15 mouse cellular contexts compared by ENCODE assay signal in the genomic region with DNA sequence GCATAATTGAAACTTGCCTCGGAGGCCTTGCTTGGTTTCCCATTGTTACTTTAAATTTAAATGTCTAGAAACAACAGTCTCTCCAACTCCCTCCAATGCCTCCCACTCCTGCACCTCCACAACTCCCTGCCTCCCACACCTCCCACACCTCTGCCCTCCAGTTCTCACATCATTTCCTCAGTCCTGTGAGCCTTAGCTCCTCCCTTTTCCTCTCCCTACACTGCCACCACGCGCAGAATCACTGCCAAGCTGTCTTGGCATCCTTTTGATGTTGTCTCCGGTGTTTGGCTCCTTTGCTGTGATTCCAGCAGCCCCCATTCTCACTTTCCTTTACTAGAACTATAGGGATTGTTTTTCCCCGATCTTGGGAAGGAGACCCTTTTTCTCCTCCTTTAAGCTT.
A peak's percentile ranks its signal among the peaks of the same experiment; 100 is the strongest.
DNase-seq lines count a peak whose midpoint lies in the region; ATAC-seq and TF ChIP-seq lines count a peak whose summit lies in the region.
"Had no signal": no experiment of that assay in that cellular context is flagged by ENCODE, and none has a peak within 500 bp of the region (broad histone marks: within the 10 kb centered on the region; RNA-seq: fewer than 3 reads in every experiment).

No protein-coding gene starts in this region.

- ATAC-seq in forebrain, embryonic 14.5 days, result peak; percentile 37; the same call in 1 of the 2 replicates
- ATAC-seq in forebrain, embryonic 12.5 days (ENCODE audit: low FRiP score), result no peak
- ATAC-seq: inflammation-experienced regulatory T-cells, adult 6 months had no signal

- dilution Hi-C loops in CH12.LX (cut with MboI; ENCODE audit: extremely low pct_ligation_motif_present, extremely low pct_unique_long_range_greater_than_20kb, low sequenced_read_pairs), result no loop called here

- H3K79me2 ChIP-seq in CH12.LX (replicated peaks; ENCODE audit: control insufficient read depth, extremely low read depth, insufficient read depth, poor library complexity, severe bottlenecking), result no peaks in the 10 kb centered on the region

- H3K27me3 ChIP-seq in forebrain, embryonic 14.5 days (replicated peaks; ENCODE audit: control insufficient read depth, insufficient read depth, low read length), result no peaks in the 10 kb centered on the region
- no peaks in the 10 kb centered on the region for H3K27me3 ChIP-seq in forebrain, embryonic 12.5 days
- no peaks in the 10 kb centered on the region for H3K27me3 ChIP-seq in CH12.LX (replicated peaks)
- H3K27me3 ChIP-seq: liver, embryonic 13.5 days had no signal

- no peaks in the 10 kb centered on the region for H3K4me1 ChIP-seq in forebrain, embryonic 14.5 days (ENCODE audit: control insufficient read depth, insufficient read depth, low read length)
- H3K4me1 ChIP-seq in forebrain, embryonic 12.5 days, result no peaks in the 10 kb centered on the region
- H3K4me1 ChIP-seq in CH12.LX (ENCODE audit: control insufficient read depth in 1 of 2, insufficient read depth in 2 of 2), result no peaks in the 10 kb centered on the region
- H3K4me1 ChIP-seq: heart, embryonic 10.5 days; liver, embryonic 13.5 days; midbrain, embryonic 10.5 days had no signal

- H3K4me3 ChIP-seq in forebrain, embryonic 14.5 days (ENCODE audit: low read depth, low read length), result no peak overlapping the region
- H3K4me3 ChIP-seq in forebrain, embryonic 12.5 days (replicated peaks), result no peak overlapping the region
- no peak overlapping the region for H3K4me3 ChIP-seq in CH12.LX (replicated peaks in 1 of 3; ENCODE audit: low read depth in 2 of 3, low read length in 2 of 3, poor library complexity in 1 of 3)
- H3K4me3 ChIP-seq: heart, embryonic 10.5 days; liver, embryonic 13.5 days; midbrain, embryonic 10.5 days had no signal

- 27% methylated on average over 5 of the region's 5 CpGs for whole genome bisulfite sequencing in forebrain, embryonic 14.5 days
- 42% methylated on average over 5 of the region's 5 CpGs for WGBS in forebrain, embryonic 12.5 days

- H3K9ac ChIP-seq in forebrain, embryonic 14.5 days (ENCODE audit: low read length), result no peak overlapping the region
- no peak overlapping the region for H3K9ac ChIP-seq in forebrain, embryonic 12.5 days
- H3K9ac ChIP-seq in CH12.LX (ENCODE audit: insufficient read depth, low read depth), result no peak overlapping the region
- H3K9ac ChIP-seq: liver, embryonic 13.5 days had no signal

- in situ Hi-C loops in CH12.LX (cut with MboI; ENCODE audit: low pct_ligation_motif_present, low pct_unique_long_range_greater_than_20kb, low sequenced_read_pairs), result no loop called here

- TF ChIP-seq EP300 in CH12.LX (IDR thresholded peaks at IDR 0.05; ENCODE audit: low read length), result no peak

- peak; percentile 41 for DNase-seq in forebrain, embryonic 14.5 days (ENCODE audit: low spot score)
- peak; percentile 8 for DNase-seq in kidney, postnatal 10 days
- DNase-seq in kidney, adult 11 months, result no peak
- no peak for DNase-seq in CH12.LX (ENCODE audit: extremely low read depth)
- DNase-seq in cerebellum, postnatal 14 days, result peak; percentile 69 to 70
- DNase-seq in retina, postnatal 1 day, result no peak
- no peak for DNase-seq in adrenal gland, adult 8-10 months
- DNase-seq: adrenal gland, adult 2 months; liver, embryonic 13.5 days; lung, postnatal 14 days; thymus, adult 18-20 months had no signal

- no peak overlapping the region for H3K4me2 ChIP-seq in forebrain, embryonic 14.5 days (ENCODE audit: low read length)
- H3K4me2 ChIP-seq in forebrain, embryonic 12.5 days, result no peak overlapping the region
- 0 out of 2 replicates have a peak overlapping the region, but pooled peaks have one; percentile 8 for H3K4me2 ChIP-seq in CH12.LX (ENCODE audit: insufficient read depth, low read depth, poor library complexity, severe bottlenecking)
- H3K4me2 ChIP-seq: liver, embryonic 13.5 days had no signal

- no peak for TF ChIP-seq CTCF in CH12.LX (conservative IDR thresholded peaks at IDR 0.05 in 1 of 2, IDR thresholded peaks at IDR 0.05 in 1 of 2; ENCODE audit: low read depth in 2 of 2, low read length in 2 of 2)

- H3K36me3 ChIP-seq in forebrain, embryonic 14.5 days (ENCODE audit: control insufficient read depth, insufficient read depth, low read length), result no peaks in the 10 kb centered on the region
- H3K36me3 ChIP-seq in forebrain, embryonic 12.5 days (replicated peaks), result no peaks in the 10 kb centered on the region
- H3K36me3 ChIP-seq in CH12.LX (replicated peaks in 1 of 2; ENCODE audit: control insufficient read depth in 1 of 2, insufficient read depth in 1 of 2, low read length in 1 of 2), result no peaks in the 10 kb centered on the region
- H3K36me3 ChIP-seq: heart, embryonic 10.5 days; liver, embryonic 13.5 days; midbrain, embryonic 10.5 days had no signal

- H3K9me3 ChIP-seq in forebrain, embryonic 14.5 days (replicated peaks; ENCODE audit: control insufficient read depth, low read length), result no peaks in the 10 kb centered on the region
- no peaks in the 10 kb centered on the region for H3K9me3 ChIP-seq in forebrain, embryonic 12.5 days
- H3K9me3 ChIP-seq in CH12.LX (replicated peaks; ENCODE audit: low read length), result no peaks in the 10 kb centered on the region
- H3K9me3 ChIP-seq: heart, embryonic 10.5 days; liver, embryonic 13.5 days; midbrain, embryonic 10.5 days had no signal

- no peak for TF ChIP-seq POLR2A in CH12.LX (IDR thresholded peaks at IDR 0.05; ENCODE audit: low read depth, low read length)

- TF ChIP-seq RAD21 in CH12.LX (IDR thresholded peaks at IDR 0.05; ENCODE audit: low read depth, low read length), result no peak

- H3K27ac ChIP-seq in forebrain, embryonic 14.5 days (ENCODE audit: low read depth, low read length), result no peak overlapping the region
- no peak overlapping the region for H3K27ac ChIP-seq in forebrain, embryonic 12.5 days
- H3K27ac ChIP-seq in CH12.LX (ENCODE audit: insufficient read depth, low read depth), result no peak overlapping the region
- H3K27ac ChIP-seq: heart, embryonic 10.5 days; liver, embryonic 13.5 days; midbrain, embryonic 10.5 days had no signal

TF ChIP-seq in CH12.LX, 34 proteins besides CTCF, POLR2A, EP300 and RAD21:
- TF ChIP-seq NRF1 (IDR thresholded peaks at IDR 0.05; ENCODE audit: low read depth, low read length) (0 out of 2 replicates have a peak, but pooled peaks have one; percentile 25), USF2 (conservative IDR thresholded peaks at IDR 0.05; ENCODE audit: low read depth, low read length) (no peak)

Comparison
In these comparisons a context has a peak if more than half of its experiments do, and no peak if none do; other contexts are left out.
1. DNase-seq: peak in forebrain, embryonic 14.5 days (single experiment), kidney, postnatal 10 days (single experiment) and cerebellum, postnatal 14 days (2 of 2); none in kidney, adult 11 months (single experiment), CH12.LX (single experiment), retina, postnatal 1 day (single experiment) and adrenal gland, adult 8-10 months (single experiment).